Mouse (Mus musculus): ENCODE results near the gene Slc12a3. TPM values are rescaled to one million over a fixed set of nuclear protein-coding genes. Genes with fewer than 3 reads are reported as not detected.

Slc12a3 gene
- total and polyA plus RNA-seq, 2 experiments from 2014 or later = 0.05 TPM; not detected in 1

GRCm38 (mm10) chr8:94292626-94293025, 36.4 kb upstream of the Slc12a3 start:
- Histone ChIP-seq H3K4me2 (ENCODE audit: low read depth, low read length, poor library complexity, severe bottlenecking) (no peak overlapping the region), H3K36me3 (ENCODE audit: insufficient read depth, low read length) (peaks cover 37% of the 10 kb centered on the region), H3K27ac (ENCODE audit: low read depth, low read length) (no peak overlapping the region), H3K9ac (replicated peaks; ENCODE audit: low read length, poor library complexity, severe bottlenecking) (no peak overlapping the region), H3K27me3 (ENCODE audit: insufficient read depth, low read length) (no peaks in the 10 kb centered on the region), H3K9me3 (ENCODE audit: low read length) (no peaks in the 10 kb centered on the region), H3K4me3 (ENCODE audit: low read depth, low read length) (no peak overlapping the region), H3K4me1 (ENCODE audit: insufficient read depth, low read length) (no peaks in the 10 kb centered on the region)
- TF ChIP-seq CTCF (IDR thresholded peaks at IDR 0.05) = no peak
- 85% methylated on average over 8 of the region's 8 CpGs for WGBS
- ATAC-seq (ENCODE audit: low FRiP score) (no peak), DNase-seq (ENCODE audit: low spot score) (no peak)

GRCm38 (mm10) chr8:94295687-94296086, 33.3 kb upstream of the Slc12a3 start:
- TF ChIP-seq CTCF (IDR thresholded peaks at IDR 0.05) = no peak
- 62% methylated on average over 6 of the region's 6 CpGs for WGBS
- Histone ChIP-seq H3K36me3 (ENCODE audit: insufficient read depth, low read length) (peaks cover 31% of the 10 kb centered on the region), H3K9me3 (ENCODE audit: low read length) (no peaks in the 10 kb centered on the region), H3K4me2 (ENCODE audit: low read depth, low read length, poor library complexity, severe bottlenecking) (no peak overlapping the region), H3K4me3 (ENCODE audit: low read depth, low read length) (no peak overlapping the region), H3K9ac (replicated peaks; ENCODE audit: low read length, poor library complexity, severe bottlenecking) (no peak overlapping the region), H3K27ac (ENCODE audit: low read depth, low read length) (no peak overlapping the region), H3K27me3 (ENCODE audit: insufficient read depth, low read length) (no peaks in the 10 kb centered on the region), H3K4me1 (ENCODE audit: insufficient read depth, low read length) (no peaks in the 10 kb centered on the region)
- DNase-seq (ENCODE audit: low spot score) (no peak), ATAC-seq (ENCODE audit: low FRiP score) (no peak)

- no peaks in the 10 kb centered on the region for H3K4me1 ChIP-seq (ENCODE audit: insufficient read depth, low read length)
- H3K4me2 ChIP-seq (ENCODE audit: low read depth, low read length, poor library complexity, severe bottlenecking) = no peak overlapping the region
- H3K27ac ChIP-seq (ENCODE audit: low read depth, low read length) = no peak overlapping the region
- H3K9ac ChIP-seq (replicated peaks; ENCODE audit: low read length, poor library complexity, severe bottlenecking) = no peak overlapping the region
- H3K4me3 ChIP-seq (ENCODE audit: low read depth, low read length) = no peak overlapping the region
- TF ChIP-seq CTCF (IDR thresholded peaks at IDR 0.05) = no peak
- DNase-seq (ENCODE audit: low spot score) = no peak
- no peaks in the 10 kb centered on the region for H3K27me3 ChIP-seq (ENCODE audit: insufficient read depth, low read length)
- H3K9me3 ChIP-seq (ENCODE audit: low read length) = no peaks in the 10 kb centered on the region
- no peak for ATAC-seq (ENCODE audit: low FRiP score)
- peaks cover 37% of the 10 kb centered on the region for H3K36me3 ChIP-seq (ENCODE audit: insufficient read depth, low read length)
- 85% methylated on average over 9 of the region's 9 CpGs for WGBS
Measured at GRCm38 (mm10) chr8:94296312-94296991, 32.5 kb upstream of the Slc12a3 start.

- WGBS = 67% methylated on average over 6 of the region's 6 CpGs
- Histone ChIP-seq H3K4me2 (ENCODE audit: low read depth, low read length, poor library complexity, severe bottlenecking) (no peak overlapping the region), H3K9me3 (ENCODE audit: low read length) (no peaks in the 10 kb centered on the region), H3K27ac (ENCODE audit: low read depth, low read length) (no peak overlapping the region), H3K9ac (replicated peaks; ENCODE audit: low read length, poor library complexity, severe bottlenecking) (no peak overlapping the region), H3K36me3 (ENCODE audit: insufficient read depth, low read length) (peaks cover 41% of the 10 kb centered on the region), H3K4me1 (ENCODE audit: insufficient read depth, low read length) (no peaks in the 10 kb centered on the region), H3K27me3 (ENCODE audit: insufficient read depth, low read length) (no peaks in the 10 kb centered on the region), H3K4me3 (ENCODE audit: low read depth, low read length) (no peak overlapping the region)
- DNase-seq (ENCODE audit: low spot score) (no peak), ATAC-seq (ENCODE audit: low FRiP score) (no peak)
- TF ChIP-seq CTCF (IDR thresholded peaks at IDR 0.05) = no peak
Measured at GRCm38 (mm10) chr8:94297101-94297500, 31.9 kb upstream of the Slc12a3 start.

- no peaks in the 10 kb centered on the region for H3K4me1 ChIP-seq (ENCODE audit: insufficient read depth, low read length)
- 70% methylated on average over 4 of the region's 4 CpGs for WGBS
- ATAC-seq (ENCODE audit: low FRiP score) (no peak), DNase-seq (ENCODE audit: low spot score) (no peak)
- H3K4me3 ChIP-seq (ENCODE audit: low read depth, low read length) = no peak overlapping the region
- no peak overlapping the region for H3K27ac ChIP-seq (ENCODE audit: low read depth, low read length)
- no peak overlapping the region for H3K4me2 ChIP-seq (ENCODE audit: low read depth, low read length, poor library complexity, severe bottlenecking)
- H3K36me3 ChIP-seq (ENCODE audit: insufficient read depth, low read length) = peaks cover 56% of the 10 kb centered on the region
- no peak overlapping the region for H3K9ac ChIP-seq (replicated peaks; ENCODE audit: low read length, poor library complexity, severe bottlenecking)
- no peaks in the 10 kb centered on the region for H3K27me3 ChIP-seq (ENCODE audit: insufficient read depth, low read length)
- no peak for TF ChIP-seq CTCF (IDR thresholded peaks at IDR 0.05)
- no peaks in the 10 kb centered on the region for H3K9me3 ChIP-seq (ENCODE audit: low read length)
Measured at GRCm38 (mm10) chr8:94300809-94301208, 28.2 kb upstream of the Slc12a3 start.

- no peaks in the 10 kb centered on the region for H3K27me3 ChIP-seq (ENCODE audit: insufficient read depth, low read length)
- H3K4me2 ChIP-seq (ENCODE audit: low read depth, low read length, poor library complexity, severe bottlenecking) = no peak overlapping the region
- H3K9ac ChIP-seq (replicated peaks; ENCODE audit: low read length, poor library complexity, severe bottlenecking) = no peak overlapping the region
- no peak for TF ChIP-seq CTCF (IDR thresholded peaks at IDR 0.05)
- H3K4me1 ChIP-seq (ENCODE audit: insufficient read depth, low read length) = no peaks in the 10 kb centered on the region
- H3K9me3 ChIP-seq (ENCODE audit: low read length) = no peaks in the 10 kb centered on the region
- no peak for ATAC-seq (ENCODE audit: low FRiP score)
- H3K36me3 ChIP-seq (ENCODE audit: insufficient read depth, low read length) = peaks cover 73% of the 10 kb centered on the region
- no peak for DNase-seq (ENCODE audit: low spot score)
- H3K4me3 ChIP-seq (ENCODE audit: low read depth, low read length) = no peak overlapping the region
- no peak overlapping the region for H3K27ac ChIP-seq (ENCODE audit: low read depth, low read length)
- WGBS = 94% methylated on average over 2 of the region's 2 CpGs
Measured at GRCm38 (mm10) chr8:94304412-94304811, 24.6 kb upstream of the Slc12a3 start.
